Mouse (Mus musculus) lung, embryonic 16.5 days (tissue): ENCODE data around the gene Adssl1. TPM values are rescaled to one million over a fixed set of nuclear protein-coding genes. Genes with fewer than 3 reads are reported as not detected.

ENCODE experiments used
- ATAC-seq: fragments of 200-750 bp; cut with Nextera tagmentation; 2 replicates; pipeline ENCODE4 v1.8.0; 2017; ENCODE audit warnings: low read depth, mild to moderate bottlenecking, moderate library complexity
- H3K27ac ChIP-seq: fragments of 300-500 bp; sonication (generic); 2 replicates; pipeline ENCODE4 v1.5.1; 2014; ENCODE audit warnings: mild to moderate bottlenecking, control low read depth, low read length
- H3K27me3 ChIP-seq: fragments of 300-500 bp; sonication (generic); 2 replicates; pipeline ENCODE4 v1.6.1; 2014; ENCODE audit warnings: low read depth, low read length, mixed read lengths; ENCODE audit not compliant: control insufficient read depth, insufficient read depth
- H3K36me3 ChIP-seq: fragments of 300-500 bp; sonication (generic); 2 replicates; pipeline ENCODE4 v1.6.1; 2014; ENCODE audit warnings: low read length; ENCODE audit not compliant: control insufficient read depth, insufficient read depth
- H3K4me1 ChIP-seq: fragments of 300-500 bp; sonication (generic); replicated peaks from 2 replicates; pipeline ENCODE4 v1.6.1; 2014; ENCODE audit warnings: low read length, mixed read lengths; ENCODE audit not compliant: control insufficient read depth, insufficient read depth
- H3K4me2 ChIP-seq: fragments of 300-500 bp; sonication (generic); 2 replicates; pipeline ENCODE4 v1.6.1; 2014; ENCODE audit warnings: low read depth, low read length, control low read depth
- H3K4me3 ChIP-seq: fragments of 300-500 bp; sonication (generic); 2 replicates; pipeline ENCODE4 v1.5.1; 2014; ENCODE audit warnings: mild to moderate bottlenecking, low read length, control low read depth
- H3K9ac ChIP-seq: fragments of 300-500 bp; sonication (generic); 2 replicates; pipeline ENCODE4 v1.6.1; 2014; ENCODE audit warnings: low read length, control low read depth
- H3K9me3 ChIP-seq: fragments of 300-500 bp; sonication (generic); 2 replicates; pipeline ENCODE4 v1.6.1; 2016; ENCODE audit warnings: low read length; ENCODE audit not compliant: control insufficient read depth
- WGBS: fragments of 180-500 bp; shearing (Covaris S2); extraction: QIAGEN DNeasy Blood & Tissue Kit; methylation state at CpG from one replicate; pipeline ENCODE4 v1.1.7; 2014; 5-methylcytosine and 5-hydroxymethylcytosine counted together
- polyA plus RNA-seq: library from polyadenylated mRNA; unstranded; fragments of >200 nt; fragmentation: Nextera tagmentation; extraction: Ambion mirVana; gene quantifications from 2 replicates; pipeline ENCODE4 v1.2.1, GENCODE M21; 2015

Gene Adssl1
- polyA plus RNA-seq, 1 experiment from 2014 or later: 9.4 TPM

GRCm38 (mm10) chr12:112599942-112600611 is 19.8 kb upstream of the Adssl1 start:
- no peaks in the 10 kb centered on the region for H3K27me3 ChIP-seq
- H3K36me3 ChIP-seq: no peaks in the 10 kb centered on the region; the same call in 1 of the 2 replicates
- H3K9me3 ChIP-seq: no peaks in the 10 kb centered on the region
- 81% methylated on average over 30 of the region's 30 CpGs for WGBS
- no peak overlapping the region for H3K27ac ChIP-seq
- no peak overlapping the region for H3K9ac ChIP-seq
- ATAC-seq: no peak
- no peak overlapping the region for H3K4me3 ChIP-seq
- H3K4me1 ChIP-seq: peaks cover 15% of the 10 kb centered on the region
- H3K4me2 ChIP-seq: no peak overlapping the region

GRCm38 (mm10) chr12:112604022-112604421 is 15.8 kb upstream of the Adssl1 start:
- no peaks in the 10 kb centered on the region; the same call in 1 of the 2 replicates for H3K4me1 ChIP-seq
- H3K27ac ChIP-seq: no peak overlapping the region
- H3K36me3 ChIP-seq: no peaks in the 10 kb centered on the region; the same call in 1 of the 2 replicates
- no peak overlapping the region for H3K4me3 ChIP-seq
- no peaks in the 10 kb centered on the region for H3K9me3 ChIP-seq
- H3K9ac ChIP-seq: no peak overlapping the region
- ATAC-seq: no peak
- 73% methylated on average over 5 of the region's 5 CpGs for WGBS
- no peak overlapping the region for H3K4me2 ChIP-seq
- H3K27me3 ChIP-seq: no peaks in the 10 kb centered on the region

- no peak overlapping the region for H3K9ac ChIP-seq
- H3K27me3 ChIP-seq: no peaks in the 10 kb centered on the region
- H3K4me1 ChIP-seq: no peaks in the 10 kb centered on the region
- 57% methylated on average over 20 of the region's 20 CpGs for WGBS
- no peak overlapping the region for H3K4me3 ChIP-seq
- H3K27ac ChIP-seq: no peak overlapping the region
- ATAC-seq: peak; percentile 70
- H3K9me3 ChIP-seq: no peaks in the 10 kb centered on the region
- H3K4me2 ChIP-seq: no peak overlapping the region
- no peaks in the 10 kb centered on the region; the same call in 1 of the 2 replicates for H3K36me3 ChIP-seq
Observed at GRCm38 (mm10) chr12:112604709-112605649, 14.9 kb upstream of the Adssl1 start.

GRCm38 (mm10) chr12:112605766-112606165 is 14.1 kb upstream of the Adssl1 start:
- H3K4me1 ChIP-seq: no peaks in the 10 kb centered on the region
- 44% methylated on average over 6 of the region's 6 CpGs for WGBS
- H3K9ac ChIP-seq: no peak overlapping the region
- H3K36me3 ChIP-seq: no peaks in the 10 kb centered on the region; the same call in 1 of the 2 replicates
- no peaks in the 10 kb centered on the region for H3K9me3 ChIP-seq
- H3K27ac ChIP-seq: no peak overlapping the region
- no peak overlapping the region for H3K4me3 ChIP-seq
- H3K4me2 ChIP-seq: no peak overlapping the region
- ATAC-seq: peak; percentile 76; the same call in 1 of the 2 replicates
- H3K27me3 ChIP-seq: no peaks in the 10 kb centered on the region

- Histone ChIP-seq H3K4me3 (no peak overlapping the region), H3K27me3 (no peaks in the 10 kb centered on the region), H3K9ac (no peak overlapping the region), H3K9me3 (no peaks in the 10 kb centered on the region), H3K4me1 (no peaks in the 10 kb centered on the region), H3K36me3 (no peaks in the 10 kb centered on the region; the same call in 1 of the 2 replicates), H3K4me2 (no peak overlapping the region), H3K27ac (no peak overlapping the region)
- no peak for ATAC-seq
- WGBS: 77% methylated on average over 6 of the region's 6 CpGs
Observed at GRCm38 (mm10) chr12:112606998-112607397, 12.8 kb upstream of the Adssl1 start.

GRCm38 (mm10) chr12:112609031-112609430 is 10.8 kb upstream of the Adssl1 start:
- WGBS: 88% methylated on average over 10 of the region's 10 CpGs
- H3K27me3 ChIP-seq: no peaks in the 10 kb centered on the region
- H3K9ac ChIP-seq: no peak overlapping the region
- no peak for ATAC-seq
- H3K27ac ChIP-seq: no peak overlapping the region
- H3K36me3 ChIP-seq: no peaks in the 10 kb centered on the region; the same call in 1 of the 2 replicates
- no peaks in the 10 kb centered on the region for H3K9me3 ChIP-seq
- H3K4me3 ChIP-seq: no peak overlapping the region
- no peak overlapping the region for H3K4me2 ChIP-seq
- H3K4me1 ChIP-seq: no peaks in the 10 kb centered on the region

GRCm38 (mm10) chr12:112616668-112617067 is 3.2 kb upstream of the Adssl1 start:
- Histone ChIP-seq H3K4me1 (peaks cover 19% of the 10 kb centered on the region), H3K9ac (no peak overlapping the region), H3K4me3 (no peak overlapping the region), H3K27me3 (peaks cover 17% of the 10 kb centered on the region), H3K9me3 (no peaks in the 10 kb centered on the region), H3K27ac (no peak overlapping the region), H3K4me2 (no peak overlapping the region), H3K36me3 (no peaks in the 10 kb centered on the region)
- ATAC-seq: no peak
- 43% methylated on average over 9 of the region's 9 CpGs for WGBS

GRCm38 (mm10) chr12:112617184-112617583 is 2.7 kb upstream of the Adssl1 start:
- WGBS: 77% methylated on average over 11 of the region's 11 CpGs
- Histone ChIP-seq H3K9ac (no peak overlapping the region), H3K4me3 (no peak overlapping the region), H3K4me2 (no peak overlapping the region), H3K4me1 (peaks cover 19% of the 10 kb centered on the region), H3K27me3 (peaks cover 17% of the 10 kb centered on the region), H3K27ac (no peak overlapping the region), H3K9me3 (no peaks in the 10 kb centered on the region), H3K36me3 (no peaks in the 10 kb centered on the region)
- no peak for ATAC-seq

GRCm38 (mm10) chr12:112617898-112618380 is 1.9 kb upstream of the Adssl1 start:
- H3K4me3 ChIP-seq: no peak overlapping the region
- peaks cover 17% of the 10 kb centered on the region for H3K27me3 ChIP-seq
- peaks cover 19% of the 10 kb centered on the region for H3K4me1 ChIP-seq
- no peak overlapping the region for H3K27ac ChIP-seq
- WGBS: 14% methylated on average over 8 of the region's 8 CpGs
- H3K4me2 ChIP-seq: no peak overlapping the region
- no peaks in the 10 kb centered on the region for H3K9me3 ChIP-seq
- no peaks in the 10 kb centered on the region for H3K36me3 ChIP-seq
- no peak overlapping the region for H3K9ac ChIP-seq
- peak; percentile 74 for ATAC-seq
